Mouse (Mus musculus) urinary bladder, postnatal 10 days (tissue): ENCODE data around the gene Lrrc3b.
A peak's percentile ranks its signal among the peaks of the same experiment; 100 is the strongest.

Experiments used
- DNase-seq: peaks from one replicate; pipeline ENCODE4 v3.0.0; 2022; ENCODE audit warnings: low spot score

The Lrrc3b gene

DNA sequence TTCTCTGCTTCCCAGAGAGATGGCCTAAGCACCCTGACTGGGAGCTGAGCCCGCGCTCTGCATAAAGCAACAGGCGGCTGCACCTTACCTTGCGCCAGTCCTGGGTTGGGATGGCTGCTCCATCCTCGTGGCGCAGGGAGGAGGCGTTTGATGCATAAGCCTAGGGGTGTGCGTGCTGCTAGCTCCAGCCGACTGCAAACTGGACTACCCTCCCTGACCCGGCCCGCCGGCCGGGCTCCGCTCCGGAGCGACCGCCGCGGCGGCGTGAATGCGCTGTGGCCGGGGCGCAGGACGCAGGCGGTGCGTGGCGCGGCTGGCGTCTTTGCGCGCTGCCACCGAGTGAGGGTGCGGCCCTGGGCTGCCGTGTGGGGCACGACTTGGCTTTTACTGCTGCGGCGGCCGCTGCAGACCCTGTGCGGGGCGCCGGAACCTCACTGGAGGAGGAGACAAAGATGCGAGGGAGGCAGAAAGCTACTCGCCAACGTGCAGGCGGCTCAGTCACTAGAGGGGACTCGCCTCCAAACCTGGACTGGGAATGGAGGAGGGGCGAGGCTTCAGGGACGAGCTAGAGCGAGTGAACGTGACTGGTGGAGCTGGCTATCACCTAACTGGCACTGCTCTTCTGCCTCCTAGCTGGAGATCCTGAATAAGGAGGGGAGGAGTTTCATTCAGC lies at the start of gene Lrrc3b:
Gene Lrrc3b (minus strand): TSS at position 503 of the 673 bp plus-strand sequence.
- DNase-seq = no peak

DNA sequence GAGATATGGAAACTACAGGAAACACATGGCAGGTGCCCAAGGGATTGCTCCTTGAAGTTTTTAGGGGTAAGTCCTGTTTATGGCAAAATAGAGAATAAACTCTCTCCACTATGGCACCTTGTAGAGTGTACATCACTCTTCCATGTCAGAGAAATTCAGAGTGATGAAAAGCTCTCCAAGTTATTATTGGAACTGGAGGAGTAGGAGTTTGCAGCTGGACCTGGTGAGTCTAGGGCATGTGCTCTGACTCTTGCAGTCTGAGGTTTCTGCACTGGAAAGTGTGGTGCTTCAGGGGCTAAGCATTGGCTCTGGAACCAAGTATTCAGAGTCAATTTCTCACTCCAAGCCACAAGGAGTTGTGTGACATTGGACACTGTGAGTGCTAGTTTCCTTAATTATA lies 38.9 kb upstream of the Lrrc3b start:
- DNase-seq = no peak

DNA sequence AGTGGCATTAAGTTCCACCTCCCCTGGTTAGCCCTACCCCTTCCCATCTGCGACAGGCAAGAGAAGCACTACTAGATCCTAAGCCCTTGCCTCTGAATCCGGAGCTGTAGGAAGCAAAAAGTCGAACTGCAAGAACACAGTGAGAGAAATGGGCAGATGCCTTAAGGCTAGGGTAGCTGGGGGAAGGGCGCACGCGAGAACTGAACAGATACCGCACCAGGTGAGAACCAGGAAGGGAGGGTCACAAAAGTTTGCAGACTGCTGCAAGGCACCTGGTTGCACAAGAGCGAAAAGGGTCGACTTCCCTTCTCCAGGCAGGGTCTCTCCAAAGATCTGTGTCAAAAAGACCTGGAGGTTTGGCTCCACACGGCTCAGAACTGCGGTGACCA lies 697 bp downstream of the Lrrc3b start:
- no peak for DNase-seq

DNA sequence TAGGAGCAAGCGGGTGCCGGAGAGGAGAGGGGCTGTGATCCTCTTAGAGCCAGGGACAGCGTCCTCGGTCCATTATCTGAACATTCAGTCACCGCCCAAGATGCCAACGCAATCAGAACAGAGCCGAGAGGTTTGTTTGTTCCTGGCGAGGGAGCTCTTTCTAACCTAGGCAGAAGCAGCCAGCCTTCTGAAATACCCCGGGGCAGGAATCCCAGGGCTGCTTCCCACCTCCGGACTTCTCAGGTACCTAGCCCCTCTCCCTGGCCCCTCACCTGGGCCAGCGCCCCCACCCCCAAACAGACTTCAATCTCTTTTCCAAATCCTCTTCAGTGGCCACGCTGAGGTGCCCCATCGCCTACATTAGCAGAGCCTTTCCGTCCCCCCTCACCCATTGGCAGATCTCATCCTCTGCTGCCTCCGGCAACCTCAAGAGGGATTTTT lies 1.3 kb downstream of the Lrrc3b start:
- DNase-seq = no peak

DNA sequence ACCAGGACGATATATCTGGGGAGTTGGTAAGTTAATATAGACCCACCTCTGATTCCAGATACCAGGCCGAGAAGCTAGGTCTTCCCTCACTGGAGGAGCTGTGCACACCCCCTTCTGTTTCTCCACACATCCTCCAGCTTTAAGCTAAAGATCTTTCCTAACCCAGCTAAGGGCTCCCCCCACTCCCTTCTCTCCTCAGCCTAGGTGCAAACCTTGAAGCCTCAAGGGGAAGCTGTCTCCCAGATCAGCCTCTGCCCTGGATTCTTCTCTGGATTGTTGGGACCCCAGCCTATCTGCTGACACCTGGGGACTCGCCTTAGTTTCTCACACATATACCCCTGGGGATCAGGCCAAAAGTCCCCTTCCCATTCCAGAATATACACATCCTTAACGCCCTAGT lies 1.7 kb downstream of the Lrrc3b start:
- no peak for DNase-seq

- DNase-seq = no peak
These were observed 2.2 kb downstream of the Lrrc3b start for GRCm38 (mm10) chr14:15436586-15436985.

- no peak for DNase-seq
These were observed 6.4 kb downstream of the Lrrc3b start for GRCm38 (mm10) chr14:15432396-15432795.

- no peak for DNase-seq
These were observed 17.2 kb downstream of the Lrrc3b start for GRCm38 (mm10) chr14:15421624-15422023.

DNA sequence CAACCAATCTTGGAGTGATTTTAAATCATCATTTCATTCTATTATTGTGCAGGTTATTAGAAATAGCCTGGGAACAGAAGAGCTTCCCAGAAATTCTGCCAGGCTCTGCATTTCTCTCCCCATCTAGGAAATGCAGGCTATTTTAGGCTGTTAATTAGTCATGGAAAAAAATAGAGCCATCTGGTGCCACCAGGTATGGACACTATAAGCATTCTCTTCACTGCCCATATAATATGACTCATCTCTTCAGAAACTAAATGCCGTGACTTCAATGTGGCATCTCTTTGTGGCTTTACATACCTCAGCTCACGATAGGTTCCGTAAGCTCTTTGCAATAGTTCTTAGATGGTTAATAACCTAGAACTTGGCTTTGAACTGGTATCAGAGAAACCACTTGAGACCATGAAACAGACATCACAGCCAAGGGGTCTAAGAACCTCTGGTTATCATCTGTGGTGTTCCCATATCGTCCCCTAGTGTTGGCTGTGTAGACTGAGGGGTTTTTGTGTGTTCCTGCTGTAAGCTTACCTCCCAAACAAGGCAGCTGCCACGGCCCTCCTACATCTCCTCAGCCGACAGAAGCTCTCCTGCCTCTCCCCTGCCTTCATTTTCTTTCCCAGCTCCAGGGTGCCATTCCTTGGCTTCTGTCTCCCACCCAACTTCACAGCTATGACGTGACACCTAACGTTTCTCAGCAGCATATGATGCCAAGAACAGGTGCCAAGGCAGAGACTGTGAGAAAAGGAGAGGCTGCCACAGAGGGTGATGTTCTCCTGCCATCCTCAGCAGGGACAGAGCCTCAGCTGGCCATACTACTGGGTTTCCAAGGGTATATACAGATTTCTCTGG lies 27.9 kb downstream of the Lrrc3b start:
- DNase-seq = no peak

GRCm38 (mm10) chr14:15385536-15385935 lies 53.3 kb downstream of the Lrrc3b start:
- DNase-seq = no peak

GRCm38 (mm10) chr14:15384972-15385371 lies 53.8 kb downstream of the Lrrc3b start:
- no peak for DNase-seq

GRCm38 (mm10) chr14:15384532-15384931 lies 54.3 kb downstream of the Lrrc3b start:
- DNase-seq = no peak

- DNase-seq = no peak
These were observed 55.7 kb downstream of the Lrrc3b start for GRCm38 (mm10) chr14:15383133-15383532.

GRCm38 (mm10) chr14:15377368-15377767 lies 61.4 kb downstream of the Lrrc3b start:
- DNase-seq = no peak

- DNase-seq = no peak
These were observed 62.0 kb downstream of the Lrrc3b start for GRCm38 (mm10) chr14:15376786-15377185.

DNA sequence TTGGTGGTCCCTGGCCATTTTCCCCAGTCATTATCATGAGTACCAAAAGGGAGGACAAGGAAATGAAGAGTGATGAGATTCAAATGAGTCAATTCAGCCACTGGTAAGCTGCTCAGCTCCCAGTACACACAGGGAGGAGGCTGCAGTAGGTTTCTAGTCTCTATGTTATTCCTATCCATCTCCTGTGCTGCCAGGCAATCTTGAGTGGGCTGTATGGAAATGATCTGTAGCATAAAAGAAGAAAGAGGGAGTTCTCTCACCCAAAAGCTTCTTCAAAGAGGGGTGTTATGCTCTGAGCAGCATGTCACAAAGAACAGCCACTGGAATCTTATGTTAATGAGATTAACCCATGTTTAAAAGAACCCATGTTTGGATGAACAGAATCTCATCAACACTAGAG lies 64.5 kb downstream of the Lrrc3b start:
- no peak for DNase-seq

- no peak for DNase-seq
These were observed 65.8 kb downstream of the Lrrc3b start for GRCm38 (mm10) chr14:15372985-15373384.

GRCm38 (mm10) chr14:15365045-15365444 lies 73.7 kb downstream of the Lrrc3b start:
- no peak for DNase-seq

DNA sequence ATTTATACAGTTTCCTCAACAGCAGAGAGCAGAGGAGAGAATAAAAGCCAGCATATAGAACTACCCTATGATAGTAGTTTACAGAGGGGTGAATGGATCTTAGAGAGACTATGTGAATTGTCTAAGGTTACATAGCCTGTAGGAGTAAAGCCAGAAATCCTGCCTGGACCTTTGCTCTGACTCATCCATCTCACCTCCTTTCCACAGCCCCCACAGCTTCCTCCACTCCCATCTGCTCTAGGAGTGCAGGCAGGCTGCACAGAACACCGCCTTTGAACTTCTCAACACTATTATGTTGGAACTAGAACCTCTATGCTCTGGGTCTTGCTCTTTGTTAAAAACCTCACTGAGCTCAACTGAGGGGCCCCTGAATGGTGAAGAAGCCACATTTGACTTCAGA lies 78.9 kb downstream of the Lrrc3b start:
- no peak for DNase-seq

GRCm38 (mm10) chr14:15359134-15359533 lies 79.7 kb downstream of the Lrrc3b start:
- DNase-seq = no peak

- DNase-seq = peak; percentile 48
These were observed 83.3 kb downstream of the Lrrc3b start for GRCm38 (mm10) chr14:15355512-15355911.

- no peak for DNase-seq
These were observed 84.5 kb downstream of the Lrrc3b start for GRCm38 (mm10) chr14:15354299-15354698.

GRCm38 (mm10) chr14:15333130-15333529 lies 105.7 kb downstream of the Lrrc3b start:
- DNase-seq = no peak
